Mouse (Mus musculus) kidney, postnatal 4 days (tissue): ENCODE results near the gene Zfp148.
"Not testable (repeated sequence)": the region's sequence is repeated elsewhere in the genome, so short reads cannot be mapped to it uniquely, and the experiment has no call there.

Source experiments
- DNase-seq, 2 experiments: peaks; one replicate each; pipeline ENCODE4 v3.0.0; 2021; ENCODE audit warnings: mixed read lengths in 2 of 2

The Zfp148 gene

GRCm38 (mm10) chr16:33464509-33465241, 84.0 kb downstream of the Zfp148 start:
- peak in 1 of 2 experiments; percentile 24 for DNase-seq

- no peak for DNase-seq
These were observed 84.6 kb downstream of the Zfp148 start for GRCm38 (mm10) chr16:33465242-33465614.

DNA sequence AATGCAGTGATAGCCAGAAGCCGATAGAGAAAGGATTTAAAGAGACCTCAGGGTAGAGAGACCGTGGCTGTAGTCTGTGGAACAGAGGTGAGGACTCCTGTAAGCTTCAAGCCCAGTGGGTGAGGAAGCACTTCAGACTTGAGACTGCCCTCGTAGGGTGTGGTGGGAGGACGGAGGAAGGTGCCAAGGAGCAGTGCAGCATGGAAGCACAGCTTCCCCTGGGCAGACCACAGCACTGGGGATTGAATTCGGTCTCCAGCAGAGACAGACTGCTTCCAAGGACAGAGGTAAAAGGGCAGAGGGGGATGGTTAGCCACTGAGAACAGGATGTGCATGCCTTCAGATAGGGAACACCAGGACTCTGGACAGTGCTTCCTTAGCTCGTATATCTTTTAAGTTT, 86.8 kb downstream of the Zfp148 start:
- peak; percentile 6 to 7 for DNase-seq

- DNase-seq = no peak
These were observed 89.3 kb downstream of the Zfp148 start for GRCm38 (mm10) chr16:33469973-33470372.

- DNase-seq = no peak
These were observed 93.7 kb downstream of the Zfp148 start for GRCm38 (mm10) chr16:33474381-33474780.

DNA sequence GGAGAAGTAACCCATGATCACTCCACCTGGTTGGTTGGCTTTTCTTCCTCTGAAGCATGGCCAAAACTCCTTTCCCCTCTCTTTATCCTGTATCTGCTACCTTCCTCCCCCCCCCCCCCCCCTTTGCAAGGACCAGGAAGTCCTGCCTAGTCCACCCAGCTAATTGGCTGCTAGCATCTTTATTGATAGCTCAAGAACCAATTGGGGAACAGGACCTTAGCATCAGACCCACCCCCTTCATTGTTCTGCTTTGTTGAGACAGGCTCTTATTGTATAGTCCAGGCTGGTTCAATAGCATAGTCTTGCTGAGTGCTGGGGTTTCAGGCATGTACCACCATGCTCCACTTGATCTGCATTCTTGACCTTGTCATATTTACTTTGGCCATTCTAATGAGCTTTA, 99.3 kb downstream of the Zfp148 start:
- no peak for DNase-seq

DNA sequence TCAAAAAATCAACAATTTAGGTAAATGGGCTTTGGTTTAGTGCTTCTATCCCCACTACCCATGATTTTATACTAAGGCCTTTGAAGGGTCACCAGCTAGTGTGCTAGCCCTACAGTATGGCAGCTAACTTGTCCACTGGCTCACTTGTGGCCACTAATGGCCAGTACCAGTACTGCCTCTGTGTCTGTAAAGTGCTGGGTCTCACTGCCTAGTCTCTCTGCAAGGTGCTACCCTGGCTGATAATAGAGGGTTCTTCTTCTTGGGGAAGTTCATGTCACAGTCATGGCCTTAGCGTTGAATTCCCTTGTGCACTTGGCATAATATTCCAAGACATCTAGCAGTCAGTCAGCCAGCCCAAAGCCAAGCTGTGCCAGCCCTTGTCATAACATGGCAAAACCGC, 100.5 kb downstream of the Zfp148 start:
- DNase-seq = peak; percentile 42 to 54

DNA sequence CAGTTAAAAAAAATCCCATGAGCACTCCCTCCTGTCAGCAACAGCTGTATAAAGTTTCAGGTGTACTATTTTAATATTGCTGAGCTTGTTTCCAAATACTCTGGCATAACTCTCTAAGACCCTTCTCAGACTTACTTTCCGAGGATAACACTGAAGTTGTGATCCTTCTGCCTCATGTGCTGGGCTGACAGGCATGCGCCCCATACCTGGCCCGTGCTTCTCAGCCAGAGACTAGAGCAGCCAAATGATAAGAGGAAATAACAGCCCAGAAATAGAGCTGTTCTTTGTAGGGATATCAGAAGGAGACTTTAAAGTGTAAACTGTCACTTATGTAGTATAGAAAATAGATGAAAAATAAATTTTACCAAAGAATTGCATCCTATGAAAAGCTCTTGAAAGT, 101.7 kb downstream of the Zfp148 start:
- no peak for DNase-seq

GRCm38 (mm10) chr16:33487709-33488108, 107.1 kb downstream of the Zfp148 start:
- no peak for DNase-seq

- no peak for DNase-seq
These were observed 113.7 kb downstream of the Zfp148 start for GRCm38 (mm10) chr16:33494374-33494773.

GRCm38 (mm10) chr16:33508082-33508481, 127.4 kb downstream of the Zfp148 start:
- no peak for DNase-seq

- not testable (repeated sequence) for DNase-seq
These were observed 128.6 kb downstream of the Zfp148 start for GRCm38 (mm10) chr16:33509231-33509630.

- DNase-seq = not testable (repeated sequence)
These were observed 130.2 kb downstream of the Zfp148 start for GRCm38 (mm10) chr16:33510856-33511255.

DNA sequence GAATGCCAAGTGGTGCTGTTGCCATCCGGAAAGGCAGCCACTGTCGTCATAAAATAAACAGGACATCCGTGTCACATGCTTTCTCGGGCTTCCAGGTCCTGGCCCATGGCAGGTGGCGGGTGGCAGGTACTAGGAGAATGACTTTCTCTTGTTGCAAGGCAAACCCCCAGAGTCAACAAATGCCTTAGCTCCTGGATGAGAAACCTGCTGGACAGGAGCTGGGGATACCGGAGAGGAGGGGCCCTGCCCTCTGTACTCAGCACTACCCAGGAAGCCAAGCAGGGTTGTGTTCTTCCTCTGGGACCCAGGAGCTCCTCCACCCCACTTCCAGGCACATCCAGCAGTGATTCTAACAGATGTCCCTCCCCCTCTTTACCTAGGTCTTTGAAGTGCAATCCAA, 131.9 kb downstream of the Zfp148 start:
- no peak for DNase-seq

DNA sequence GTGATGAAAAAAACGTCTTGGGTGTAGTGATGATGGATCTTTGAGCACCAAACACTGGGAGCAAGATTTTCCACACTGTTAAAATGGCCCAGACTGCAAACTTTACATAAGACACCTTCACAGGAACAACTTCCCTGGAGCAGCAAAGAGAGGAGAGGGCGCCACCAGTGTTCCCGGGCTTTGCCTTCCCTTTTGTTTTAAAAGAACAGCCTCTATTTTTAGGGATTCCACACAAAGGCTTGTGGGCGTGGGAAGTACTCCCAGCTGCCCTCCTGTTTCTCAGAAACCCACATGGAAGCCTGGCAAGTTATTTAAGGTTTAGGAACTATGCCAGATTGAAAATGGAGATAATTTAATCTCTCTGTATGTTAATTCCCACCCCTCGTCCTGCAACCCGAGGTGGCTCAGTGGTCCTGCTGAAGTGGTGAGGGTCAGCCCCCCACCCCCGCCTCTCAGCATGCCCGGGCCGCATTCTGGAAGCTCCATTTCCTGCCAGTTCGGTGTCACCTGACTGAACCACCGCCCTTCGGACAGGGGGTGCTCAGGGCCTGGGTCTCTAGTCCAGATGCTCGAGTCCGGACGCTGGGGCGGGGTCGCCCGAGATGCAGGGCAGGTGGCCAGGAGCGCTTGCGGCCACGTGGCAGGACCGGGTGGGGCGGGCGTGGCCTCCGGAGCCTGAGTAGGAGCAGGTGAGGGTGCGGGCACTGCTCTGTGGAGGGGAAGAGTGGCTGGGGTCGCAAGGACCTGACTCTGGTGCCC, 136.3 kb downstream of the Zfp148 start, which contains the start of gene Slc12a8:
TSS of gene Slc12a8 (plus strand) at position 522 of the 759 bp plus-strand sequence.
- DNase-seq = peak; percentile 37 to 51

DNA sequence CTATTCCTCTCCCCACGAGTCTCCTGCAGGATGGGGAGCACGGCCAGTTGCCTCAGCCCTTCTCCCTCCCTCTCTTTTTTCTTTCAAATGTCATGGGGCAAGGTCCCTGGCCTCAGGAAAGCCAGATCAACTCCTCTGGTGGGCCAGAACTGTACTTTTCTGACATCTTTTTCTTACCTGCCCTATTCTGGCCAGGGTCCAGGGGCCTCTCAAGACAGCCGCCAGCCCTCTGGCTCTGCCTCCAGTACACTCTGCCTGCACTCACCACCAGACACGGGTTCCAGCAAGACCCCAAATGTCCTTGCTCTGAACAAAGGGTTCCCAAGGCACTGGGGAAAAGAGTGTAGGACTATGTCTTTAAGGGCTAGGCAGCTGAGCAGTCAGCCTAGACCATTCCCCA, 137.0 kb downstream of the Zfp148 start:
- DNase-seq = no peak

DNA sequence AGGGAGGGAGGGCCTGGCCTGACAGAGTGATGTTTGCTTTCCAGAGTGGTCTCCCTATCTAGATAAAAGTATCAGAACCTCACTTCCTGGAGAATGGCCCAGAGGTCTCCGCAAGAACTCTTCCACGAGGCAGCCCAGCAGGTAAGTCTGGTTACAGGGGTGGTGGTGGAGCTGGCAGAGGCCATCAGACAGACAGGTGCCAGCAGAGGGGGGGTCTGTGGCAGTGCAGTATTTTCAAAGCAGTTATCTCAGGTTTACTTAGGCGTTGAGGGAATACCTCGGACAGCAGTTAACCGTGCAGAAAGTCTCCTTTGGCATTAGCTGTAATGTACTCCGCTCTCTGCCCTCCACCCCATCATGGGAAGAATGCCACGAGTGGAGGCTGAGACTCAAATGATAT, 137.6 kb downstream of the Zfp148 start:
- no peak for DNase-seq

DNA sequence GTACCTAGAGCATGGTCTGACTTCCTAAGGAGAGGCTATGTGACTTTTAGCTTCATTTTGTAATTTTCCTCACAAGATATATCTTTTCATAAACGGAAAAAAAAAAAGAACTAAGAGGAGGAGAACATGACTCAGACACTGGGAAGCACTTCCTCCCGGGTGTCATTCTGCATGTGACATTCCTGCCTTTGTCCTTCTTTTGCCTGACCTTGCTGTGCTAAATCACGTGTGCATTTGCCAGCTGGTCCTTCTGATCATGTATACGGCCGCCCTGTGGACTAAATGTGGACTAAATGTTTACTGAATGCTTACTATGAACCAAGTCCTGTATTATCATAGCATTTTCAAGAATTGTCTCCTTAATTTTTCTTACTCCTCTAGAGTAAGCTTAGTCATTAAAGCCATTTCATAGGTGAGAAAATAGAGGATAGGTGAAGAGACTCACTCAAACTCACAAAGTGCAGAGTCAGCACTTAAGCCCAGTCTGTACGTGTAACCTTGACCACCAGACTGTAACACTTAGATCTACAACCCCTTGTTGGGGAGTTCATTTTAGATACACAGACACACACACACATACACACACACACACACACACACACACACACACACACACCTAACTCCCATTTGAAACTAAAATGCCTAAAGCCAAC, 139.4 kb downstream of the Zfp148 start:
- DNase-seq = no peak

DNA sequence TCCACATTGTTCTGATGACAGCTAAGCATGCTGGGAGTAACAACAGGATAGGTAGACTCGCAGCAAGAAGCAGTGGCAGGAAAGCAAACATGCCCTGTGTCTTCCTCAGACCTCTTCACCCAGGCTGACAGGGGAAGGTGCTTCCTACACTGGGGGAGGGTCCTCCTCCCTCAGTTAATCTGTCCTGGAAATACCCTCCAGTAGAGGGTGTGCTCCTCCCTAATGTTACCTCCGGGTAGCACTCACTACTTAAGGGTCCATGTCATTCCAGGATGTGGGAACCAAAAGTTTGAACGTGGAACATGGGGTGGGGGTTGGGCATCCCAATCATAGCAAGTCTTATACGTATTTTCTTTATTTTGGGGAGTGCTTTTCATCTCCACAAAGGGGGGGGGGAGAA, 141.9 kb downstream of the Zfp148 start:
- DNase-seq = no peak

- DNase-seq = no peak
These were observed 142.9 kb downstream of the Zfp148 start for GRCm38 (mm10) chr16:33523571-33523970.

- peak in 1 of 2 experiments; percentile 40 for DNase-seq
These were observed 149.1 kb downstream of the Zfp148 start for GRCm38 (mm10) chr16:33529502-33530454.

- DNase-seq = peak in 1 of 2 experiments; percentile 13
These were observed 150.5 kb downstream of the Zfp148 start for GRCm38 (mm10) chr16:33531184-33531583.
